Comparison of ENCODE assay signal across 20 mouse cellular contexts in genomic region chr11:18845466-18845865, GRCm38 (mm10).
DNase-seq lines count a peak whose midpoint lies in the region; ATAC-seq and TF ChIP-seq lines count a peak whose summit lies in the region.
"Had no signal": no experiment of that assay in that cellular context is flagged by ENCODE, and none has a peak within 500 bp of the region (broad histone marks: within the 10 kb centered on the region; RNA-seq: fewer than 3 reads in every experiment).

No protein-coding gene starts in this region.

- ATAC-seq in embryonic facial prominence, embryonic 11.5 days (replicated peaks; ENCODE audit: insufficient number of reproducible peaks, low FRiP score, low TSS enrichment, low read depth): no peak
- peak; percentile 41; the same call in 1 of the 2 replicates for ATAC-seq in lung, postnatal 0 days
- peak; percentile 83 for ATAC-seq in embryonic facial prominence, embryonic 15.5 days (ENCODE audit: insufficient number of reproducible peaks, low FRiP score, low TSS enrichment, low read depth)
- ATAC-seq in limb, embryonic 14.5 days (ENCODE audit: low FRiP score, low read depth): peak; percentile 71; the same call in 1 of the 2 replicates

- no peaks in the 10 kb centered on the region for H3K4me1 ChIP-seq in embryonic facial prominence, embryonic 11.5 days (ENCODE audit: control insufficient read depth, insufficient read depth, low read length)
- H3K4me1 ChIP-seq in embryonic facial prominence, embryonic 10.5 days: no peaks in the 10 kb centered on the region
- H3K4me1 ChIP-seq in lung, postnatal 0 days (ENCODE audit: insufficient read depth, low read depth, low read length): no peaks in the 10 kb centered on the region
- no peaks in the 10 kb centered on the region for H3K4me1 ChIP-seq in embryonic facial prominence, embryonic 15.5 days
- no peaks in the 10 kb centered on the region for H3K4me1 ChIP-seq in limb, embryonic 14.5 days (ENCODE audit: control insufficient read depth, insufficient read depth, low read length)
- H3K4me1 ChIP-seq: heart, embryonic 15.5 days; liver, embryonic 13.5 days had no signal

- no peak overlapping the region for H3K4me2 ChIP-seq in embryonic facial prominence, embryonic 11.5 days (ENCODE audit: low read depth, low read length)
- no peak overlapping the region for H3K4me2 ChIP-seq in lung, postnatal 0 days (replicated peaks; ENCODE audit: low read depth, low read length)
- H3K4me2 ChIP-seq in embryonic facial prominence, embryonic 15.5 days (replicated peaks): no peak overlapping the region
- H3K4me2 ChIP-seq in limb, embryonic 14.5 days (replicated peaks; ENCODE audit: low read depth, low read length, severe bottlenecking): no peak overlapping the region
- H3K4me2 ChIP-seq: embryonic facial prominence, embryonic 13.5 days; heart, embryonic 15.5 days; liver, embryonic 13.5 days had no signal

- no peak overlapping the region for H3K9ac ChIP-seq in embryonic facial prominence, embryonic 11.5 days (replicated peaks; ENCODE audit: low read length)
- H3K9ac ChIP-seq in lung, postnatal 0 days (replicated peaks; ENCODE audit: low read depth): no peak overlapping the region
- no peak overlapping the region for H3K9ac ChIP-seq in embryonic facial prominence, embryonic 15.5 days
- H3K9ac ChIP-seq in limb, embryonic 14.5 days (ENCODE audit: low read depth, low read length, severe bottlenecking): no peak overlapping the region
- H3K9ac ChIP-seq: embryonic facial prominence, embryonic 13.5 days; heart, embryonic 15.5 days; liver, embryonic 13.5 days had no signal

- TF ChIP-seq CTCF in lung, postnatal 0 days (IDR thresholded peaks at IDR 0.05): no peak

- peak; percentile 58 for DNase-seq in embryonic facial prominence, embryonic 11.5 days (ENCODE audit: low spot score)
- no peak for DNase-seq in embryonic facial prominence, embryonic 10.5 days (ENCODE audit: low spot score)
- DNase-seq in lung, postnatal 0 days (ENCODE audit: low spot score): peak; percentile 33
- DNase-seq in lung, adult 18-20 months: no peak
- DNase-seq in limb, embryonic 14.5 days (ENCODE audit: low spot score): peak; percentile 91
- no peak for DNase-seq in ovary, postnatal 10 days (ENCODE audit: low spot score)
- DNase-seq in c-Kit-positive CD71-positive TER-119-positive erythroid progenitor cells, embryonic 14.5 days (ENCODE audit: low spot score): no peak
- DNase-seq: adrenal gland, postnatal 25 days; cerebellum, adult 2 months; gastrocnemius, postnatal 10 days; heart, adult 2 months; kidney, adult 9 months; kidney, postnatal 25 days; liver, embryonic 13.5 days; lung, postnatal 4 days; right cerebral cortex, postnatal 25 days had no signal

- H3K9me3 ChIP-seq in embryonic facial prominence, embryonic 11.5 days (replicated peaks; ENCODE audit: control insufficient read depth, low read length): no peaks in the 10 kb centered on the region
- no peaks in the 10 kb centered on the region for H3K9me3 ChIP-seq in embryonic facial prominence, embryonic 10.5 days
- no peaks in the 10 kb centered on the region for H3K9me3 ChIP-seq in lung, postnatal 0 days (ENCODE audit: low read length)
- H3K9me3 ChIP-seq in embryonic facial prominence, embryonic 15.5 days (replicated peaks): no peaks in the 10 kb centered on the region
- no peaks in the 10 kb centered on the region for H3K9me3 ChIP-seq in limb, embryonic 14.5 days (ENCODE audit: control insufficient read depth, low read length)
- H3K9me3 ChIP-seq: embryonic facial prominence, embryonic 13.5 days; heart, embryonic 15.5 days; liver, embryonic 13.5 days had no signal

- no peaks in the 10 kb centered on the region for H3K36me3 ChIP-seq in embryonic facial prominence, embryonic 11.5 days (replicated peaks; ENCODE audit: control insufficient read depth, insufficient read depth, low read depth, low read length)
- H3K36me3 ChIP-seq in embryonic facial prominence, embryonic 10.5 days (replicated peaks): no peaks in the 10 kb centered on the region
- H3K36me3 ChIP-seq in lung, postnatal 0 days (ENCODE audit: insufficient read depth, low read length): no peaks in the 10 kb centered on the region
- H3K36me3 ChIP-seq in embryonic facial prominence, embryonic 15.5 days: no peaks in the 10 kb centered on the region
- H3K36me3 ChIP-seq in limb, embryonic 14.5 days (ENCODE audit: control insufficient read depth, insufficient read depth, low read length): no peaks in the 10 kb centered on the region
- H3K36me3 ChIP-seq: embryonic facial prominence, embryonic 13.5 days; heart, embryonic 15.5 days; liver, embryonic 13.5 days had no signal

- H3K27ac ChIP-seq in embryonic facial prominence, embryonic 11.5 days (replicated peaks; ENCODE audit: low read depth, low read length): no peak overlapping the region
- H3K27ac ChIP-seq in embryonic facial prominence, embryonic 10.5 days (replicated peaks): no peak overlapping the region
- H3K27ac ChIP-seq in lung, postnatal 0 days (ENCODE audit: low read length): no peak overlapping the region
- 0 out of 2 replicates have a peak overlapping the region, but pooled peaks have one; percentile 58 for H3K27ac ChIP-seq in embryonic facial prominence, embryonic 15.5 days (replicated peaks)
- H3K27ac ChIP-seq in limb, embryonic 14.5 days (replicated peaks; ENCODE audit: low read depth, low read length): no peak overlapping the region
- H3K27ac ChIP-seq: embryonic facial prominence, embryonic 13.5 days; heart, adult 2 months; heart, embryonic 15.5 days; liver, embryonic 13.5 days had no signal

- TF ChIP-seq POLR2A in limb, embryonic 14.5 days (IDR thresholded peaks at IDR 0.05; ENCODE audit: borderline replicate concordance, extremely low read depth, insufficient read depth, insufficient read length): no peak

- no peak for TF ChIP-seq EP300 in lung, postnatal 0 days (IDR thresholded peaks at IDR 0.05)

- H3K27me3 ChIP-seq in embryonic facial prominence, embryonic 11.5 days (ENCODE audit: control insufficient read depth, insufficient read depth, low read length): no peaks in the 10 kb centered on the region
- H3K27me3 ChIP-seq in embryonic facial prominence, embryonic 10.5 days (replicated peaks; ENCODE audit: low read depth, poor library complexity, severe bottlenecking): no peaks in the 10 kb centered on the region
- no peaks in the 10 kb centered on the region for H3K27me3 ChIP-seq in lung, postnatal 0 days (replicated peaks; ENCODE audit: insufficient read depth, low read length)
- no peaks in the 10 kb centered on the region; the same call in 1 of the 2 replicates for H3K27me3 ChIP-seq in embryonic facial prominence, embryonic 15.5 days
- H3K27me3 ChIP-seq in limb, embryonic 14.5 days (ENCODE audit: control insufficient read depth, insufficient read depth, low read length): no peaks in the 10 kb centered on the region
- H3K27me3 ChIP-seq: CH12.LX; heart, embryonic 15.5 days; liver, embryonic 13.5 days had no signal

- no peak overlapping the region for H3K4me3 ChIP-seq in embryonic facial prominence, embryonic 11.5 days (ENCODE audit: low read depth, low read length)
- H3K4me3 ChIP-seq in embryonic facial prominence, embryonic 10.5 days: no peak overlapping the region
- no peak overlapping the region for H3K4me3 ChIP-seq in lung, postnatal 0 days (ENCODE audit: low read depth, low read length)
- no peak overlapping the region for H3K4me3 ChIP-seq in embryonic facial prominence, embryonic 15.5 days (replicated peaks)
- no peak overlapping the region for H3K4me3 ChIP-seq in limb, embryonic 14.5 days (replicated peaks; ENCODE audit: low read length)
- H3K4me3 ChIP-seq: embryonic facial prominence, embryonic 13.5 days; heart, adult 2 months; heart, embryonic 15.5 days; liver, embryonic 13.5 days had no signal

- WGBS in embryonic facial prominence, embryonic 11.5 days: 72% methylated on average over 6 of the region's 6 CpGs
- WGBS in embryonic facial prominence, embryonic 10.5 days: 82% methylated on average over 6 of the region's 6 CpGs
- WGBS in lung, postnatal 0 days: 70% methylated on average over 6 of the region's 6 CpGs
- WGBS in embryonic facial prominence, embryonic 15.5 days: 34% methylated on average over 6 of the region's 6 CpGs
- 43% methylated on average over 6 of the region's 6 CpGs for WGBS in limb, embryonic 14.5 days

Comparison
In these comparisons a context has a peak if more than half of its experiments do, and no peak if none do; other contexts are left out.
1. DNase-seq: peak in embryonic facial prominence, embryonic 11.5 days (single experiment), lung, postnatal 0 days (single experiment) and limb, embryonic 14.5 days (single experiment); none in embryonic facial prominence, embryonic 10.5 days (single experiment), lung, adult 18-20 months (0 of 2), ovary, postnatal 10 days (single experiment) and c-Kit-positive CD71-positive TER-119-positive erythroid progenitor cells, embryonic 14.5 days (single experiment).